Mouse (Mus musculus) hindbrain, embryonic 16.5 days (tissue): ENCODE results near the gene Pnkp. TPM values are rescaled to one million over a fixed set of nuclear protein-coding genes. Genes with fewer than 3 reads are reported as not detected.

Source experiments
- ATAC-seq: fragments of 200-750 bp; cut with Nextera tagmentation; 2 replicates; pipeline ENCODE4 v1.8.0; 2017; ENCODE audit warnings: moderate TSS enrichment, moderate library complexity
- H3K27ac ChIP-seq: fragments of 300-500 bp; sonication (generic); 2 replicates; pipeline ENCODE4 v1.5.1; 2014; ENCODE audit warnings: low read depth, mild to moderate bottlenecking, control low read depth, low read length, moderate library complexity
- H3K27me3 ChIP-seq: fragments of 300-500 bp; sonication (generic); replicated peaks from 2 replicates; pipeline ENCODE4 v1.6.1; 2014; ENCODE audit warnings: low read length; ENCODE audit not compliant: control insufficient read depth, insufficient read depth
- H3K36me3 ChIP-seq: fragments of 300-500 bp; sonication (generic); 2 replicates; pipeline ENCODE4 v1.6.1; 2014; ENCODE audit warnings: mild to moderate bottlenecking, low read length, moderate library complexity, mixed read lengths; ENCODE audit not compliant: control insufficient read depth, insufficient read depth
- H3K4me1 ChIP-seq: fragments of 300-500 bp; sonication (generic); 2 replicates; pipeline ENCODE4 v1.6.1; 2014; ENCODE audit warnings: low read depth, low read length; ENCODE audit not compliant: control insufficient read depth, insufficient read depth
- H3K4me2 ChIP-seq: fragments of 300-500 bp; sonication (generic); 2 replicates; pipeline ENCODE4 v1.6.1; 2014; ENCODE audit warnings: mild to moderate bottlenecking, low read length, control low read depth, moderate library complexity
- H3K4me3 ChIP-seq: fragments of 300-500 bp; sonication (generic); 2 replicates; pipeline ENCODE4 v1.5.1; 2014; ENCODE audit warnings: mild to moderate bottlenecking, low read length, control low read depth, moderate library complexity
- H3K9ac ChIP-seq: fragments of 300-500 bp; sonication (generic); 2 replicates; pipeline ENCODE4 v1.6.1; 2014; ENCODE audit warnings: low read depth, mild to moderate bottlenecking, control low read depth, low read length, moderate library complexity
- H3K9me3 ChIP-seq: fragments of 300-500 bp; sonication (generic); 2 replicates; pipeline ENCODE4 v1.6.1; 2014; ENCODE audit warnings: mild to moderate bottlenecking, low read length, moderate library complexity; ENCODE audit not compliant: control insufficient read depth
- WGBS: fragments of 180-500 bp; shearing (Covaris S2); extraction: QIAGEN DNeasy Blood & Tissue Kit; methylation state at CpG from one replicate; pipeline ENCODE4 v1.1.7; 2014; 5-methylcytosine and 5-hydroxymethylcytosine counted together
- polyA plus RNA-seq: library from polyadenylated mRNA; unstranded; fragments of >200 nt; fragmentation: Nextera tagmentation; extraction: Ambion mirVana; gene quantifications from 2 replicates; pipeline ENCODE4 v1.2.1, GENCODE M21; 2015

Gene Pnkp
- polyA plus RNA-seq, 1 experiment from 2014 or later: 34.0 TPM

- Histone ChIP-seq H3K27ac (no peak overlapping the region), H3K9me3 (no peaks in the 10 kb centered on the region), H3K4me1 (peaks cover 13% of the 10 kb centered on the region), H3K4me2 (no peak overlapping the region), H3K27me3 (peaks cover 16% of the 10 kb centered on the region), H3K4me3 (no peak overlapping the region), H3K9ac (no peak overlapping the region), H3K36me3 (peaks cover 21% of the 10 kb centered on the region)
- WGBS: 82% methylated on average over 6 of the region's 6 CpGs
- no peak for ATAC-seq
Measured at GRCm38 (mm10) chr7:44838073-44838472, 18.9 kb upstream of the Pnkp start.

GRCm38 (mm10) chr7:44839171-44839490 is 17.8 kb upstream of the Pnkp start:
- H3K4me1 ChIP-seq: peaks cover 13% of the 10 kb centered on the region
- ATAC-seq: no peak
- no peaks in the 10 kb centered on the region for H3K9me3 ChIP-seq
- peak overlapping the region; percentile 64 for H3K4me2 ChIP-seq
- peaks cover 29% of the 10 kb centered on the region for H3K36me3 ChIP-seq
- WGBS: 33% methylated on average over 11 of the region's 11 CpGs
- H3K27me3 ChIP-seq: peaks cover 16% of the 10 kb centered on the region
- peak overlapping the region; percentile 32 for H3K4me3 ChIP-seq
- H3K27ac ChIP-seq: no peak overlapping the region; the same call in 1 of the 2 replicates
- peak overlapping the region; percentile 59 for H3K9ac ChIP-seq

- under 1% methylated on average over 58 of the region's 58 CpGs for WGBS
- H3K9ac ChIP-seq: peak overlapping the region; percentile 59
- peak overlapping the region; percentile 25; the same call in 1 of the 2 replicates for H3K27ac ChIP-seq
- H3K27me3 ChIP-seq: peaks cover 16% of the 10 kb centered on the region
- peak overlapping the region; percentile 32 for H3K4me3 ChIP-seq
- peak; percentile 53 for ATAC-seq
- H3K9me3 ChIP-seq: no peaks in the 10 kb centered on the region
- peak overlapping the region; percentile 64 for H3K4me2 ChIP-seq
- peaks cover 33% of the 10 kb centered on the region for H3K36me3 ChIP-seq
- H3K4me1 ChIP-seq: peaks cover 13% of the 10 kb centered on the region
Measured at GRCm38 (mm10) chr7:44839491-44840191, 17.3 kb upstream of the Pnkp start.

GRCm38 (mm10) chr7:44840426-44840825 is 16.5 kb upstream of the Pnkp start:
- ATAC-seq: no peak
- Histone ChIP-seq H3K4me3 (peak overlapping the region; percentile 32), H3K9me3 (no peaks in the 10 kb centered on the region), H3K36me3 (peaks cover 41% of the 10 kb centered on the region), H3K27ac (no peak overlapping the region), H3K27me3 (peaks cover 16% of the 10 kb centered on the region), H3K9ac (no peak overlapping the region), H3K4me2 (peak overlapping the region; percentile 64; the same call in 1 of the 2 replicates), H3K4me1 (peaks cover 13% of the 10 kb centered on the region)
- 49% methylated on average over 14 of the region's 14 CpGs for WGBS

- WGBS: 95% methylated on average over 8 of the region's 8 CpGs
- Histone ChIP-seq H3K27me3 (peaks cover 16% of the 10 kb centered on the region), H3K4me2 (no peak overlapping the region), H3K4me1 (peaks cover 13% of the 10 kb centered on the region), H3K4me3 (no peak overlapping the region), H3K9ac (no peak overlapping the region), H3K9me3 (no peaks in the 10 kb centered on the region), H3K27ac (no peak overlapping the region), H3K36me3 (peaks cover 54% of the 10 kb centered on the region)
- no peak for ATAC-seq
Measured at GRCm38 (mm10) chr7:44841825-44842463, 15.0 kb upstream of the Pnkp start.

- Histone ChIP-seq H3K36me3 (peaks cover 53% of the 10 kb centered on the region), H3K4me3 (no peak overlapping the region), H3K9ac (no peak overlapping the region), H3K9me3 (no peaks in the 10 kb centered on the region), H3K4me1 (peaks cover 14% of the 10 kb centered on the region), H3K4me2 (no peak overlapping the region), H3K27me3 (peaks cover 16% of the 10 kb centered on the region), H3K27ac (no peak overlapping the region)
- no peak for ATAC-seq
- WGBS: 97% methylated on average over 9 of the region's 10 CpGs
Measured at GRCm38 (mm10) chr7:44845006-44845405, 11.9 kb upstream of the Pnkp start.

- H3K4me1 ChIP-seq: peaks cover 20% of the 10 kb centered on the region
- WGBS: 90% methylated on average over 7 of the region's 7 CpGs
- no peak overlapping the region for H3K4me2 ChIP-seq
- ATAC-seq: no peak
- no peak overlapping the region for H3K4me3 ChIP-seq
- no peaks in the 10 kb centered on the region for H3K9me3 ChIP-seq
- H3K27ac ChIP-seq: no peak overlapping the region
- no peak overlapping the region for H3K9ac ChIP-seq
- peaks cover 44% of the 10 kb centered on the region for H3K36me3 ChIP-seq
- H3K27me3 ChIP-seq: peaks cover 3% of the 10 kb centered on the region
Measured at GRCm38 (mm10) chr7:44846804-44847203, 10.1 kb upstream of the Pnkp start.

- H3K36me3 ChIP-seq: peaks cover 35% of the 10 kb centered on the region
- peak overlapping the region; percentile 92 for H3K4me2 ChIP-seq
- no peaks in the 10 kb centered on the region for H3K27me3 ChIP-seq
- no peak for ATAC-seq
- 80% methylated on average over 5 of the region's 5 CpGs for WGBS
- no peaks in the 10 kb centered on the region for H3K9me3 ChIP-seq
- H3K9ac ChIP-seq: peak overlapping the region; percentile 72
- H3K27ac ChIP-seq: no peak overlapping the region; the same call in none of the 2 replicates
- H3K4me3 ChIP-seq: peak overlapping the region; percentile 72
- H3K4me1 ChIP-seq: peaks cover 20% of the 10 kb centered on the region
Measured at GRCm38 (mm10) chr7:44847772-44848171, 9.2 kb upstream of the Pnkp start.

- H3K27ac ChIP-seq: peak within 1 kb of the TSS; percentile 99
Measured at GRCm38 (mm10) chr7:44848561-44849415, 8.2 kb upstream of the Pnkp start, which contains the start of the genes Akt1s1 and Tbc1d17. Gene Akt1s1, plus strand, starts transcription at chr7:44848991. Gene Tbc1d17, minus strand, starts transcription at chr7:44849079.

More at GRCm38 (mm10) chr7:44848561-44849415, 8.2 kb upstream of the Pnkp start, which contains the start of the genes Akt1s1 and Tbc1d17:
- under 1% methylated on average over 54 of the region's 54 CpGs for WGBS
- peaks cover 27% of the 10 kb centered on the region for H3K4me1 ChIP-seq
- ATAC-seq: peak; percentile 89
- H3K36me3 ChIP-seq: peaks cover 29% of the 10 kb centered on the region
- H3K9ac ChIP-seq: peak within 1 kb of the TSS; percentile 82
- H3K27me3 ChIP-seq: no peaks in the 10 kb centered on the region
- H3K9me3 ChIP-seq: no peaks in the 10 kb centered on the region
- H3K4me3 ChIP-seq: peak within 1 kb of the TSS; percentile 72
- peak within 1 kb of the TSS; percentile 92 for H3K4me2 ChIP-seq
